Comparison of ENCODE assay signal across 18 mouse cellular contexts in genomic region chr1:15017689-15018459, GRCm38 (mm10).
A peak's percentile ranks its signal among the peaks of the same experiment; 100 is the strongest.
DNase-seq lines count a peak whose midpoint lies in the region; ATAC-seq lines count a peak whose summit lies in the region.
"Had no signal": no experiment of that assay in that cellular context is flagged by ENCODE, and none has a peak within 500 bp of the region (broad histone marks: within the 10 kb centered on the region; RNA-seq: fewer than 3 reads in every experiment).

No protein-coding gene starts in this region.

- H3K36me3 ChIP-seq in hindbrain, embryonic 14.5 days (replicated peaks; ENCODE audit: control insufficient read depth, insufficient read depth), result no peaks in the 10 kb centered on the region
- H3K36me3 ChIP-seq in hindbrain, embryonic 16.5 days (ENCODE audit: control insufficient read depth, insufficient read depth, low read length), result no peaks in the 10 kb centered on the region
- H3K36me3 ChIP-seq in midbrain, embryonic 13.5 days, result no peaks in the 10 kb centered on the region
- no peaks in the 10 kb centered on the region for H3K36me3 ChIP-seq in midbrain, embryonic 16.5 days (ENCODE audit: control insufficient read depth, insufficient read depth, low read length)
- no peaks in the 10 kb centered on the region for H3K36me3 ChIP-seq in embryonic facial prominence, embryonic 12.5 days
- H3K36me3 ChIP-seq: heart, embryonic 15.5 days had no signal

- no peaks in the 10 kb centered on the region for H3K27me3 ChIP-seq in hindbrain, embryonic 14.5 days (ENCODE audit: control insufficient read depth, insufficient read depth, low read length)
- no peaks in the 10 kb centered on the region for H3K27me3 ChIP-seq in hindbrain, embryonic 16.5 days (replicated peaks; ENCODE audit: control insufficient read depth, insufficient read depth, low read length)
- H3K27me3 ChIP-seq in midbrain, embryonic 13.5 days, result no peaks in the 10 kb centered on the region
- no peaks in the 10 kb centered on the region for H3K27me3 ChIP-seq in midbrain, embryonic 16.5 days (ENCODE audit: control insufficient read depth, insufficient read depth, low read depth, low read length)
- no peaks in the 10 kb centered on the region for H3K27me3 ChIP-seq in embryonic facial prominence, embryonic 12.5 days
- H3K27me3 ChIP-seq: heart, embryonic 15.5 days had no signal

- no peak for DNase-seq in hindbrain, embryonic 14.5 days (ENCODE audit: low spot score)
- DNase-seq in ES-CJ7 (ENCODE audit: low read depth, low spot score), result peak; percentile 66
- no peak for DNase-seq in gastrocnemius, postnatal 36 days
- DNase-seq: cerebellum, adult 2 months; heart, adult 18-20 months; kidney, adult 8-10 months; left cerebral cortex, postnatal 4 days; lung, adult 18-20 months; right cerebral cortex, postnatal 4 days; thymus, postnatal 25 days had no signal

- 66% methylated on average over 9 of the region's 9 CpGs for WGBS in hindbrain, embryonic 14.5 days
- WGBS in hindbrain, embryonic 16.5 days, result 67% methylated on average over 9 of the region's 9 CpGs
- WGBS in midbrain, embryonic 13.5 days, result 69% methylated on average over 9 of the region's 9 CpGs
- WGBS in midbrain, embryonic 16.5 days, result 65% methylated on average over 9 of the region's 9 CpGs
- WGBS in embryonic facial prominence, embryonic 12.5 days, result 63% methylated on average over 9 of the region's 9 CpGs

- intact Hi-C loops in gastrocnemius, postnatal 36 days (cut with DNase I), result no loop called here

- H3K9ac ChIP-seq in hindbrain, embryonic 14.5 days, result no peak overlapping the region
- H3K9ac ChIP-seq in hindbrain, embryonic 16.5 days (ENCODE audit: low read depth, low read length), result no peak overlapping the region
- no peak overlapping the region for H3K9ac ChIP-seq in midbrain, embryonic 13.5 days (replicated peaks)
- H3K9ac ChIP-seq in midbrain, embryonic 16.5 days (ENCODE audit: low read depth, low read length), result no peak overlapping the region
- no peak overlapping the region for H3K9ac ChIP-seq in embryonic facial prominence, embryonic 12.5 days
- H3K9ac ChIP-seq: heart, embryonic 15.5 days had no signal

- H3K4me3 ChIP-seq in hindbrain, embryonic 14.5 days (replicated peaks; ENCODE audit: low read length), result no peak overlapping the region
- no peak overlapping the region for H3K4me3 ChIP-seq in hindbrain, embryonic 16.5 days (ENCODE audit: low read length)
- H3K4me3 ChIP-seq in midbrain, embryonic 13.5 days (replicated peaks), result no peak overlapping the region
- H3K4me3 ChIP-seq in midbrain, embryonic 16.5 days (ENCODE audit: low read depth, low read length), result no peak overlapping the region
- no peak overlapping the region for H3K4me3 ChIP-seq in embryonic facial prominence, embryonic 12.5 days
- H3K4me3 ChIP-seq: heart, embryonic 15.5 days had no signal

- H3K4me1 ChIP-seq in hindbrain, embryonic 14.5 days (replicated peaks; ENCODE audit: control insufficient read depth, insufficient read depth, low read length), result no peaks in the 10 kb centered on the region
- no peaks in the 10 kb centered on the region for H3K4me1 ChIP-seq in hindbrain, embryonic 16.5 days (ENCODE audit: control insufficient read depth, insufficient read depth, low read depth, low read length)
- no peaks in the 10 kb centered on the region for H3K4me1 ChIP-seq in midbrain, embryonic 13.5 days (replicated peaks)
- H3K4me1 ChIP-seq in midbrain, embryonic 16.5 days (ENCODE audit: control insufficient read depth, insufficient read depth, low read length), result no peaks in the 10 kb centered on the region
- no peaks in the 10 kb centered on the region for H3K4me1 ChIP-seq in embryonic facial prominence, embryonic 12.5 days
- H3K4me1 ChIP-seq: heart, embryonic 15.5 days had no signal

- H3K4me2 ChIP-seq in hindbrain, embryonic 14.5 days (replicated peaks), result no peak overlapping the region
- no peak overlapping the region for H3K4me2 ChIP-seq in hindbrain, embryonic 16.5 days (ENCODE audit: low read length)
- H3K4me2 ChIP-seq in midbrain, embryonic 13.5 days (replicated peaks), result no peak overlapping the region
- no peak overlapping the region for H3K4me2 ChIP-seq in midbrain, embryonic 16.5 days (ENCODE audit: low read length)
- no peak overlapping the region for H3K4me2 ChIP-seq in embryonic facial prominence, embryonic 12.5 days (replicated peaks)
- H3K4me2 ChIP-seq: heart, embryonic 15.5 days; liver, embryonic 11.5 days had no signal

- no peak overlapping the region for H3K27ac ChIP-seq in hindbrain, embryonic 14.5 days
- H3K27ac ChIP-seq in hindbrain, embryonic 16.5 days (ENCODE audit: low read depth, low read length), result no peak overlapping the region
- no peak overlapping the region for H3K27ac ChIP-seq in midbrain, embryonic 13.5 days
- no peak overlapping the region for H3K27ac ChIP-seq in midbrain, embryonic 16.5 days (ENCODE audit: low read length)
- no peak overlapping the region for H3K27ac ChIP-seq in embryonic facial prominence, embryonic 12.5 days
- H3K27ac ChIP-seq: heart, embryonic 15.5 days; macrophage had no signal

- H3K9me3 ChIP-seq in hindbrain, embryonic 14.5 days (ENCODE audit: control insufficient read depth, low read length), result no peaks in the 10 kb centered on the region
- no peaks in the 10 kb centered on the region for H3K9me3 ChIP-seq in hindbrain, embryonic 16.5 days (ENCODE audit: control insufficient read depth, low read length)
- H3K9me3 ChIP-seq in midbrain, embryonic 13.5 days, result no peaks in the 10 kb centered on the region
- no peaks in the 10 kb centered on the region for H3K9me3 ChIP-seq in midbrain, embryonic 16.5 days (replicated peaks; ENCODE audit: control insufficient read depth, low read length, poor library complexity, severe bottlenecking)
- H3K9me3 ChIP-seq in embryonic facial prominence, embryonic 12.5 days, result no peaks in the 10 kb centered on the region
- H3K9me3 ChIP-seq: heart, embryonic 15.5 days had no signal

- 0 out of 2 replicates have a peak, but pooled peaks have one; percentile 21 for ATAC-seq in hindbrain, embryonic 14.5 days (ENCODE audit: low FRiP score)
- no peak for ATAC-seq in hindbrain, embryonic 16.5 days
- peak; percentile 37 for ATAC-seq in midbrain, embryonic 13.5 days
- ATAC-seq in midbrain, embryonic 16.5 days, result no peak
- 0 out of 2 replicates have a peak, but pooled peaks have one; percentile 56 for ATAC-seq in embryonic facial prominence, embryonic 12.5 days (ENCODE audit: insufficient number of reproducible peaks, insufficient read depth, low FRiP score, low TSS enrichment)
- ATAC-seq: inflammation-experienced regulatory T-cells, adult 6 months had no signal

Comparison
In these comparisons a context has a peak if more than half of its experiments do, and no peak if none do; other contexts are left out.
1. ATAC-seq: peak in hindbrain, embryonic 14.5 days (single experiment), midbrain, embryonic 13.5 days (single experiment) and embryonic facial prominence, embryonic 12.5 days (single experiment); none in hindbrain, embryonic 16.5 days (single experiment) and midbrain, embryonic 16.5 days (single experiment).